Mouse (Mus musculus): Measurements from ENCODE around the gene Ndufb6. TPM values are rescaled to one million over a fixed set of nuclear protein-coding genes. Genes with fewer than 3 reads are reported as not detected.

The Ndufb6 gene
- 31.0 to 41.7 TPM (median 36.4 TPM) in 4 replicates for total RNA-seq (2023)

GRCm38 (mm10) chr4:40279276-40279900 is at the start of gene Ndufb6:
TSS of gene Ndufb6 (minus strand) at chr4:40279421.

GRCm38 (mm10) chr4:40269430-40270032 is 9.7 kb downstream of the Ndufb6 start, which contains the start of the genes Smim27 and Topors:
TSS of gene Smim27 (plus strand) at chr4:40269579.
TSS of gene Topors (minus strand) at chr4:40269850.

GRCm38 (mm10) chr4:40239409-40240271 is 39.6 kb downstream of the Ndufb6 start, which contains the start of gene Ddx58:
TSS of gene Ddx58 (minus strand) at chr4:40239828.

Other genes with a start within 250 kb of the Ndufb6 start
- gene Aco1, start 136.3 kb downstream of the Ndufb6 start, total RNA-seq (2023) = 16.6 to 25.3 TPM (median 18.2 TPM) in 4 replicates
- gene Ddx58, start 39.6 kb downstream of the Ndufb6 start, total RNA-seq (2023) = 84.9 to 101 TPM (median 92.7 TPM) in 4 replicates
- gene Smim27, start 9.8 kb downstream of the Ndufb6 start, total RNA-seq (2023) = 32.9 to 52.4 TPM (median 40.5 TPM) in 4 replicates
- gene Topors, start 9.6 kb downstream of the Ndufb6 start, total RNA-seq (2023) = 33.3 to 35.3 TPM (median 34.0 TPM) in 4 replicates
- gene Tmem215, start 192.8 kb upstream of the Ndufb6 start, total RNA-seq (2023) = not detected in 4 replicates